Mouse (Mus musculus): ENCODE measurements around the gene Runx1.

DNA sequence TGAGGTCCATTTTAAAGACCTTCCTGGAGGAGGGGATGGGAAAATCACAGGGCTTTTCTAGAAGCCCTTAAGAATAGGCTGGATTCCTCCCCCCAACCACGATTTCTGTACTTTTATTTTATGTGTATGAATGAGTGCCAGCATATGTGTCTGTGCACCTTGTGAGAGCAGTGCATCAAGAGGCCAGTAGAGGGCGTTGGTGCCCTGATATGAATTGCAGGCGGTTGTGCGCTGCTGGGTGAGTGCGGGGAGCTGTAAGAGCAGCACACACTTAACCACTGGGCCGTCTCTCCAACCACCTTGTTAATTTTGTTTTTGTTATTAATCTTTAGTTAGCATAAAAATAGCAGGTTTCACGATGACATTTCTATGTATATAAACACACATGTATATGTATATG is 26.0 kb downstream of the Runx1 start:
- TF ChIP-seq CTCF (IDR thresholded peaks at IDR 0.05; ENCODE audit: low read depth) (peak; percentile 23; the same call in 1 of the 2 replicates), EP300 (optimal IDR thresholded peaks at IDR 0.05) (no peak)

Data from stomach, postnatal 0 days (tissue).